Mouse (Mus musculus): Measurements from ENCODE around the gene Tgfb1i1. TPM values are rescaled to one million over a fixed set of nuclear protein-coding genes. Genes with fewer than 3 reads are reported as not detected.
A peak's percentile ranks its signal among the peaks of the same experiment; 100 is the strongest.

The Tgfb1i1 gene
- total RNA-seq, 1 experiment, result 10.5 TPM

- H3K4me3 ChIP-seq (ENCODE audit: insufficient read depth in 1 of 2, low read depth in 1 of 2, low read length in 2 of 2, poor library complexity in 1 of 2, severe bottlenecking in 1 of 2), result no peak overlapping the region
- no peak overlapping the region for H3K27ac ChIP-seq (ENCODE audit: insufficient read depth, low read depth, low read length, poor library complexity, severe bottlenecking)
- H3K9ac ChIP-seq (ENCODE audit: insufficient read depth, low read depth, low read length, poor library complexity, severe bottlenecking), result no peak overlapping the region
- H3K9me3 ChIP-seq (ENCODE audit: control insufficient read depth, insufficient read depth, low read depth, low read length), result no peaks in the 10 kb centered on the region
- no peaks in the 10 kb centered on the region for H3K36me3 ChIP-seq (ENCODE audit: control insufficient read depth, insufficient read depth, low read length, poor library complexity, severe bottlenecking)
- no peak for DNase-seq (ENCODE audit: low read depth, low spot score)
- in situ Hi-C loops (cut with MboI; ENCODE audit: low sequenced_read_pairs in 2 of 2, unreplicated experiment in 2 of 2), result no loop called here
- H3K4me1 ChIP-seq (ENCODE audit: control insufficient read depth in 2 of 2, insufficient read depth in 2 of 2, low read length in 2 of 2, poor library complexity in 1 of 2), result peaks cover 0 to 5% of the 10 kb centered on the region in 2 experiments; a peak in 2 of 4 replicates
- TF ChIP-seq CHD2 (IDR thresholded peaks at IDR 0.05; ENCODE audit: low read depth, low read length) (no peak), ZC3H11A (IDR thresholded peaks at IDR 0.05; ENCODE audit: borderline replicate concordance, low read depth, low read length) (no peak), ZNF384 (IDR thresholded peaks at IDR 0.05; ENCODE audit: low read depth, low read length) (no peak), MAFK (IDR thresholded peaks at IDR 0.05; ENCODE audit: insufficient read depth, low read depth, low read length) (no peak)
Measured at GRCm38 (mm10) chr7:128294785-128295184, 48.2 kb downstream of the Tgfb1i1 start.

DNA sequence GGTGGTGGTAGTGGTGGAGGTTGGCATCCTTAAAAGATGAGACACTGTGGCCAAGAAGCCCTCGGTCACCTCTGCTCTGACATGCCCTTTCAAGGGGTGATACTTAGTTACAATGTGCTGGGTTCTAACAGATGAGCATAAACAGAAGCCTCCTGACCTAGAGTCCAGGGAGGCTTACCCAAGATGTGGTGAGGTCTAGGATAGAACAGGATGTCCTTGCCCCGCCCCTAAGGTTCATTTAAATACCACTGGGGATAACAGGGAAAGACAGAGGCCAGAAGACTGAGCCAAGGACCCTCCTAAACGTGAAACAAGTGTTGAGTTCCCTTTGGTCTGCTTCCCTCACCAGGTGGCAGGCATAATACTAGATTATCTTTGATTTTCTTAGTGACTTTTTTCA, 49.9 kb downstream of the Tgfb1i1 start:
- Histone ChIP-seq H3K36me3 (ENCODE audit: control insufficient read depth, insufficient read depth, low read length, poor library complexity, severe bottlenecking) (no peaks in the 10 kb centered on the region), H3K9me3 (ENCODE audit: control insufficient read depth, insufficient read depth, low read depth, low read length) (no peaks in the 10 kb centered on the region), H3K27ac (ENCODE audit: insufficient read depth, low read depth, low read length, poor library complexity, severe bottlenecking) (no peak overlapping the region), H3K9ac (ENCODE audit: insufficient read depth, low read depth, low read length, poor library complexity, severe bottlenecking) (no peak overlapping the region), H3K4me3 (ENCODE audit: insufficient read depth in 1 of 2, low read depth in 1 of 2, low read length in 2 of 2, poor library complexity in 1 of 2, severe bottlenecking in 1 of 2) (peak overlapping the region in 1 of 2 experiments; percentile 82; a peak in 1 of 4 replicates), H3K4me1 (ENCODE audit: control insufficient read depth in 2 of 2, insufficient read depth in 2 of 2, low read length in 2 of 2, poor library complexity in 1 of 2) (peaks cover 0 to 5% of the 10 kb centered on the region in 2 experiments; a peak in 2 of 4 replicates)
- no peak for TF ChIP-seq ZNF384 (IDR thresholded peaks at IDR 0.05; ENCODE audit: low read depth, low read length)
- no peak for TF ChIP-seq ZC3H11A (IDR thresholded peaks at IDR 0.05; ENCODE audit: borderline replicate concordance, low read depth, low read length)
- TF ChIP-seq CHD2 (IDR thresholded peaks at IDR 0.05; ENCODE audit: low read depth, low read length), result no peak
- no peak for TF ChIP-seq HCFC1 (IDR thresholded peaks at IDR 0.05; ENCODE audit: borderline replicate concordance, insufficient read depth, low read length)
- TF ChIP-seq MAFK (IDR thresholded peaks at IDR 0.05; ENCODE audit: insufficient read depth, low read depth, low read length), result no peak
- in situ Hi-C loops (cut with MboI; ENCODE audit: low sequenced_read_pairs in 2 of 2, unreplicated experiment in 2 of 2), result no loop called here
- no peak for DNase-seq (ENCODE audit: low read depth, low spot score)

DNA sequence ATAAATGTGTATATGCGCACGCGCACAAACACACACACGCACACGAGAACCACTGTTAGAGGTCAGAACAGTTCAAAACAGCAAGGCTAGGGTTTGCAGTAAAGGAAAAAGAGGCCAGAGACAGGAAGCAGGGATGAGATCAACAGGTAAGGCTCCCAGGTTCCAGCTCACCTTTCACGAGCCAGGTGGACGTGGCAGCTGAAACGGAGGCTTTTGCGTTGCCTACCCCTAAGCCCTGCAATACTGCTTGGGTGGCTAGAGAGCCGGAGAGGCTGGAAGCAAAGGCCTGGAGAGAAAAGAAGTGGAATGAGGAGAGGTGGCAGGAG, 50.6 kb downstream of the Tgfb1i1 start:
- peaks cover 0 to 5% of the 10 kb centered on the region in 2 experiments; a peak in 2 of 4 replicates for H3K4me1 ChIP-seq (ENCODE audit: control insufficient read depth in 2 of 2, insufficient read depth in 2 of 2, low read length in 2 of 2, poor library complexity in 1 of 2)
- no peaks in the 10 kb centered on the region for H3K9me3 ChIP-seq (ENCODE audit: control insufficient read depth, insufficient read depth, low read depth, low read length)
- no peak for DNase-seq (ENCODE audit: low read depth, low spot score)
- H3K9ac ChIP-seq (ENCODE audit: insufficient read depth, low read depth, low read length, poor library complexity, severe bottlenecking), result peak overlapping the region; percentile 78
- no peaks in the 10 kb centered on the region for H3K36me3 ChIP-seq (ENCODE audit: control insufficient read depth, insufficient read depth, low read length, poor library complexity, severe bottlenecking)
- peak overlapping the region; percentile 79 to 82 for H3K4me3 ChIP-seq (ENCODE audit: insufficient read depth in 1 of 2, low read depth in 1 of 2, low read length in 2 of 2, poor library complexity in 1 of 2, severe bottlenecking in 1 of 2)
- no peak overlapping the region for H3K27ac ChIP-seq (ENCODE audit: insufficient read depth, low read depth, low read length, poor library complexity, severe bottlenecking)
- in situ Hi-C loops (cut with MboI; ENCODE audit: low sequenced_read_pairs in 2 of 2, unreplicated experiment in 2 of 2), result no loop called here
- TF ChIP-seq HCFC1 (IDR thresholded peaks at IDR 0.05; ENCODE audit: borderline replicate concordance, insufficient read depth, low read length), result no peak
- TF ChIP-seq ZC3H11A (IDR thresholded peaks at IDR 0.05; ENCODE audit: borderline replicate concordance, low read depth, low read length), result no peak
- TF ChIP-seq CHD2 (IDR thresholded peaks at IDR 0.05; ENCODE audit: low read depth, low read length), result no peak
- no peak for TF ChIP-seq MAFK (IDR thresholded peaks at IDR 0.05; ENCODE audit: insufficient read depth, low read depth, low read length)
- TF ChIP-seq ZNF384 (IDR thresholded peaks at IDR 0.05; ENCODE audit: low read depth, low read length), result no peak

- peak within 1 kb of the TSS; percentile 79 to 82 for H3K4me3 ChIP-seq (ENCODE audit: insufficient read depth in 1 of 2, low read depth in 1 of 2, low read length in 2 of 2, poor library complexity in 1 of 2, severe bottlenecking in 1 of 2)
- DNase-seq (ENCODE audit: low read depth, low spot score), result no peak
- no peaks in the 10 kb centered on the region for H3K36me3 ChIP-seq (ENCODE audit: control insufficient read depth, insufficient read depth, low read length, poor library complexity, severe bottlenecking)
- no peaks in the 10 kb centered on the region for H3K9me3 ChIP-seq (ENCODE audit: control insufficient read depth, insufficient read depth, low read depth, low read length)
- H3K27ac ChIP-seq (ENCODE audit: insufficient read depth, low read depth, low read length, poor library complexity, severe bottlenecking), result no peak within 1 kb of the TSS
- H3K4me1 ChIP-seq (ENCODE audit: control insufficient read depth in 2 of 2, insufficient read depth in 2 of 2, low read length in 2 of 2, poor library complexity in 1 of 2), result peaks cover 0 to 5% of the 10 kb centered on the region in 2 experiments; a peak in 2 of 4 replicates
- in situ Hi-C loops (cut with MboI; ENCODE audit: low sequenced_read_pairs in 2 of 2, unreplicated experiment in 2 of 2), result no loop called here
- TF ChIP-seq ZC3H11A (IDR thresholded peaks at IDR 0.05; ENCODE audit: borderline replicate concordance, low read depth, low read length) (no peak), HCFC1 (IDR thresholded peaks at IDR 0.05; ENCODE audit: borderline replicate concordance, insufficient read depth, low read length) (no peak), MAFK (IDR thresholded peaks at IDR 0.05; ENCODE audit: insufficient read depth, low read depth, low read length) (no peak), ZNF384 (IDR thresholded peaks at IDR 0.05; ENCODE audit: low read depth, low read length) (no peak), CHD2 (IDR thresholded peaks at IDR 0.05; ENCODE audit: low read depth, low read length) (no peak)
- H3K9ac ChIP-seq (ENCODE audit: insufficient read depth, low read depth, low read length, poor library complexity, severe bottlenecking), result peak within 1 kb of the TSS; percentile 78
Measured at GRCm38 (mm10) chr7:128297617-128298480, 51.2 kb downstream of the Tgfb1i1 start, which contains the start of gene BC017158. TSS of gene BC017158 (minus strand) at chr7:128298170.

All from ES-E14 (cell line).